8 mouse cellular contexts compared by ENCODE assay signal in genomic region chr7:81345447-81346170, GRCm38 (mm10). TPM values are rescaled to one million over a fixed set of nuclear protein-coding genes. Genes with fewer than 3 reads are reported as not detected.
A peak's percentile ranks its signal among the peaks of the same experiment; 100 is the strongest.
DNase-seq lines count a peak whose midpoint lies in the region; ATAC-seq and TF ChIP-seq lines count a peak whose summit lies in the region.

No protein-coding gene starts in this region.

- H3K27ac ChIP-seq in heart, embryonic 12.5 days (ENCODE audit: poor library complexity, severe bottlenecking) = 0 out of 2 replicates have a peak overlapping the region, but pooled peaks have one; percentile 28
- no peak overlapping the region; the same call in 1 of the 2 replicates for H3K27ac ChIP-seq in bone marrow, adult 2 months (ENCODE audit: control insufficient read depth, insufficient read depth, low read depth, low read length, poor library complexity)
- no peak overlapping the region for H3K27ac ChIP-seq in hindbrain, embryonic 12.5 days
- H3K27ac ChIP-seq in midbrain, embryonic 10.5 days (replicated peaks) = peak overlapping the region; percentile 97

- peaks cover 32% of the 10 kb centered on the region for H3K36me3 ChIP-seq in heart, embryonic 12.5 days
- H3K36me3 ChIP-seq in hindbrain, embryonic 12.5 days = peaks cover 33% of the 10 kb centered on the region
- H3K36me3 ChIP-seq in midbrain, embryonic 10.5 days = peaks cover 36% of the 10 kb centered on the region

- peak overlapping the region; percentile 83 for H3K4me2 ChIP-seq in heart, embryonic 12.5 days
- peak overlapping the region; percentile 44 for H3K4me2 ChIP-seq in hindbrain, embryonic 12.5 days (replicated peaks)

- peaks cover 18% of the 10 kb centered on the region for H3K27me3 ChIP-seq in heart, embryonic 12.5 days (replicated peaks)
- no peaks in the 10 kb centered on the region for H3K27me3 ChIP-seq in hindbrain, embryonic 12.5 days
- no peaks in the 10 kb centered on the region for H3K27me3 ChIP-seq in midbrain, embryonic 10.5 days (ENCODE audit: low read depth, poor library complexity, severe bottlenecking)

- H3K4me1 ChIP-seq in heart, embryonic 12.5 days (replicated peaks) = peaks cover 27% of the 10 kb centered on the region
- H3K4me1 ChIP-seq in bone marrow, adult 2 months (ENCODE audit: control insufficient read depth, insufficient read depth, low read length) = no peaks in the 10 kb centered on the region; the same call in 1 of the 2 replicates
- H3K4me1 ChIP-seq in hindbrain, embryonic 12.5 days = peaks cover 20% of the 10 kb centered on the region
- H3K4me1 ChIP-seq in midbrain, embryonic 10.5 days = peaks cover 21% of the 10 kb centered on the region

- peak overlapping the region; percentile 71 for H3K9ac ChIP-seq in heart, embryonic 12.5 days
- H3K9ac ChIP-seq in hindbrain, embryonic 12.5 days = peak overlapping the region; percentile 53

- WGBS in heart, embryonic 12.5 days = 58% methylated on average over 15 of the region's 15 CpGs
- 59% methylated on average over 15 of the region's 15 CpGs for WGBS in bone marrow, adult 2 months
- 63% methylated on average over 15 of the region's 15 CpGs for WGBS in hindbrain, embryonic 12.5 days
- WGBS in midbrain, embryonic 10.5 days = 62% methylated on average over 15 of the region's 15 CpGs

- H3K4me3 ChIP-seq in heart, embryonic 12.5 days = peak overlapping the region; percentile 98
- peak overlapping the region; percentile 65 for H3K4me3 ChIP-seq in bone marrow, adult 2 months (replicated peaks; ENCODE audit: control insufficient read depth, low read depth, low read length)
- peak overlapping the region; percentile 89 for H3K4me3 ChIP-seq in hindbrain, embryonic 12.5 days
- H3K4me3 ChIP-seq in midbrain, embryonic 10.5 days = peak overlapping the region; percentile 99

- TF ChIP-seq CTCF in bone marrow, adult 2 months (IDR thresholded peaks at IDR 0.05; ENCODE audit: control insufficient read depth, insufficient read depth, low read length) = no peak

- TF ChIP-seq POLR2A in bone marrow, adult 2 months (IDR thresholded peaks at IDR 0.05; ENCODE audit: borderline replicate concordance, control insufficient read depth, low read depth, low read length) = no peak

- ATAC-seq in heart, embryonic 12.5 days (ENCODE audit: insufficient number of reproducible peaks, low FRiP score) = peak; percentile 19
- no peak for ATAC-seq in hindbrain, embryonic 12.5 days (ENCODE audit: low FRiP score)

- DNase-seq in heart, adult 9 months (ENCODE audit: low spot score in 2 of 2) = no peak
- no peak for DNase-seq in midbrain, embryonic 10.5 days (ENCODE audit: low spot score)
- no peak for DNase-seq in adipocyte (ENCODE audit: low spot score)
- no peak for DNase-seq in T-cell, adult 2 months (ENCODE audit: low spot score)
- DNase-seq in natural killer cell, adult 2 months (ENCODE audit: low spot score in 2 of 2) = no peak

- no peaks in the 10 kb centered on the region for H3K9me3 ChIP-seq in heart, embryonic 12.5 days (replicated peaks)
- no peaks in the 10 kb centered on the region for H3K9me3 ChIP-seq in hindbrain, embryonic 12.5 days (replicated peaks)
- H3K9me3 ChIP-seq in midbrain, embryonic 10.5 days (replicated peaks) = no peaks in the 10 kb centered on the region

RNA-seq across cellular contexts. Expression of gene Rps17, which starts 0.6 kb away (rescaled TPM):
- polyA plus RNA-seq in heart, embryonic 12.5 days (2016; fragmentation: Nextera tagmentation; extraction: Ambion mirVana) = 862 and 873 TPM in 2 replicates
- polyA plus RNA-seq in bone marrow, adult 2 months (2011; ENCODE audit: insufficient read depth, insufficient read length, low replicate concordance, missing spikeins) = 559 and 1,092 TPM in 2 replicates
- polyA plus RNA-seq in hindbrain, embryonic 12.5 days (2016; fragmentation: Nextera tagmentation; extraction: Ambion mirVana) = 779 and 914 TPM in 2 replicates
- polyA plus RNA-seq in midbrain, embryonic 10.5 days (2016; fragmentation: Nextera tagmentation; extraction: Ambion mirVana) = 1,006 and 1,155 TPM in 2 replicates

Comparison
In these comparisons a context has a peak if more than half of its experiments do, and no peak if none do; other contexts are left out.
1. H3K27ac ChIP-seq: peak in heart, embryonic 12.5 days (single experiment) and midbrain, embryonic 10.5 days (single experiment); none in bone marrow, adult 2 months (single experiment) and hindbrain, embryonic 12.5 days (single experiment).
2. Peak in every context shown above with its lines, with median percentiles within 50 percentile points of each other: H3K4me3 ChIP-seq.